Mouse (Mus musculus) midbrain, embryonic 13.5 days (tissue): Measurements from ENCODE around the gene 4930556J24Rik. TPM values are rescaled to one million over a fixed set of nuclear protein-coding genes. Genes with fewer than 3 reads are reported as not detected.

Source experiments
- ATAC-seq: fragments of 200-750 bp; cut with Nextera tagmentation; 2 replicates; pipeline ENCODE4 v1.8.0; 2017; ENCODE audit warnings: mild to moderate bottlenecking, moderate TSS enrichment, moderate library complexity
- H3K27ac ChIP-seq: fragments of 300-500 bp; sonication (generic); 2 replicates; pipeline ENCODE4 v1.5.1; 2015; ENCODE audit warnings: inconsistent platforms, mild to moderate bottlenecking, moderate library complexity
- H3K27me3 ChIP-seq: fragments of 300-500 bp; sonication (generic); 2 replicates; pipeline ENCODE4 v1.6.1; 2015; ENCODE audit warnings: mild to moderate bottlenecking, inconsistent platforms
- H3K36me3 ChIP-seq: fragments of 300-500 bp; sonication (generic); 2 replicates; pipeline ENCODE4 v1.6.1; 2015; ENCODE audit warnings: mild to moderate bottlenecking, inconsistent platforms
- H3K4me1 ChIP-seq: fragments of 300-500 bp; sonication (generic); replicated peaks from 2 replicates; pipeline ENCODE4 v1.6.1; 2015; ENCODE audit warnings: inconsistent platforms
- H3K4me2 ChIP-seq: fragments of 300-500 bp; sonication (generic); replicated peaks from 2 replicates; pipeline ENCODE4 v1.6.1; 2015; ENCODE audit warnings: moderate library complexity, mild to moderate bottlenecking, inconsistent platforms
- H3K4me3 ChIP-seq: fragments of 300-500 bp; sonication (generic); replicated peaks from 2 replicates; pipeline ENCODE4 v1.5.1; 2015; ENCODE audit warnings: mild to moderate bottlenecking, inconsistent platforms
- H3K9ac ChIP-seq: fragments of 300-500 bp; sonication (generic); replicated peaks from 2 replicates; pipeline ENCODE4 v1.6.1; 2015; ENCODE audit warnings: mild to moderate bottlenecking, inconsistent platforms
- H3K9me3 ChIP-seq: fragments of 300-500 bp; sonication (generic); 2 replicates; pipeline ENCODE4 v1.6.1; 2016; ENCODE audit warnings: mild to moderate bottlenecking, inconsistent platforms
- WGBS: fragments of 180-500 bp; shearing (Covaris S2); methylation state at CpG from one replicate; pipeline ENCODE4 v1.1.7; 2015; 5-methylcytosine and 5-hydroxymethylcytosine counted together
- polyA plus RNA-seq: library from polyadenylated mRNA; unstranded; fragments of >200 nt; fragmentation: Nextera tagmentation; extraction: Ambion mirVana; gene quantifications from 2 replicates; pipeline ENCODE4 v1.2.1, GENCODE M21; 2015

4930556J24Rik gene
- polyA plus RNA-seq, 1 experiment from 2014 or later: 0.13 TPM

DNA sequence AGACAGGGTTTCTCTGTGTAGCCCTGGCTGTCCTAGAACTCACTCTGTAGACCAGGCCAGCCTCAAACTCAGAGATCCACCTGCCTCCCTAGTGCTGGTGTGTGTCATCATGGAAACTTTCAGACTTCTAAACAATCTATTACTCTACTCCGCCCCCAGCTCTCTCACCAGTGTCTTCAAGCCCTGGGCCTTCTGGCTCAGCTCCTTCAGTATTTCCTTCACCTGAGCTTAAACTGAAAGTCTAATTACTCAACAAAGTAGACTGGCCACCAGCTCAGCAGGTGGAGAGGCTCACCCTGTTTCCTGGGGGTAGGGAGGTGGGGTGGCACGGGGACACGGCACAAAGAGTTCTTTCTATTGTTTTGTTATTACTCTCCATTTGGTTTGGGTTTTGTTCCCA is 74.1 kb downstream of the 4930556J24Rik start:
- H3K36me3 ChIP-seq: peaks cover 48% of the 10 kb centered on the region
- H3K27ac ChIP-seq: no peak overlapping the region
- no peak overlapping the region for H3K4me2 ChIP-seq
- H3K9ac ChIP-seq: no peak overlapping the region
- ATAC-seq: no peak
- H3K27me3 ChIP-seq: no peaks in the 10 kb centered on the region
- 92% methylated on average over 3 of the region's 3 CpGs for WGBS
- no peak overlapping the region for H3K4me3 ChIP-seq
- no peaks in the 10 kb centered on the region for H3K9me3 ChIP-seq
- peaks cover 28% of the 10 kb centered on the region for H3K4me1 ChIP-seq

GRCm38 (mm10) chr11:3900296-3900695 is 76.3 kb downstream of the 4930556J24Rik start:
- Histone ChIP-seq H3K27me3 (no peaks in the 10 kb centered on the region), H3K36me3 (peaks cover 44% of the 10 kb centered on the region), H3K9me3 (no peaks in the 10 kb centered on the region), H3K4me2 (no peak overlapping the region), H3K9ac (no peak overlapping the region), H3K4me1 (peaks cover 36% of the 10 kb centered on the region), H3K4me3 (no peak overlapping the region), H3K27ac (no peak overlapping the region)
- WGBS: 92% methylated on average over 6 of the region's 6 CpGs
- ATAC-seq: no peak

- H3K36me3 ChIP-seq: peaks cover 32% of the 10 kb centered on the region
- no peak overlapping the region for H3K4me3 ChIP-seq
- no peaks in the 10 kb centered on the region for H3K27me3 ChIP-seq
- no peak overlapping the region for H3K4me2 ChIP-seq
- H3K27ac ChIP-seq: no peak overlapping the region
- 85% methylated on average over 1 of the region's 1 CpGs for WGBS
- ATAC-seq: no peak
- H3K9me3 ChIP-seq: no peaks in the 10 kb centered on the region
- H3K4me1 ChIP-seq: peaks cover 38% of the 10 kb centered on the region
- H3K9ac ChIP-seq: no peak overlapping the region
Measured at GRCm38 (mm10) chr11:3895933-3896332, 80.6 kb downstream of the 4930556J24Rik start.

DNA sequence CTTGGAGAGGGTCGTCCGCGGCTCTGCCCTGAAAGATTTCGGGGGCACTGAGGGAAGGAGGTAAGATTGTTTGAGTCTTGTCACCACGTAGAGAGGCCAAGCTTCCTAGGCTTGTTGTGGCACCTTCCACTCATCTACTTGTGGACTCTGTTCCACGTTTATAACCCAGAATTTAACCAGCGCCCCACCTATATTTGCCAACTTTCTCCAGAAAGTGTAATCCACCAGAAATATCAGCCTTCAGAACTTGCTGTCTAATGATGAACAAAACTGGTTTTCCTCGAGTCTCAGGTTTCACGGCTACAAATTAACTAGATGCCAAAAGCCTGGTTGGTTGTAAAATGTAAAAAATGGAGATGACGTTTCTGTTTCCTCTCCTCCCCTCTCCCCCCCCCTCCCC is 81.1 kb downstream of the 4930556J24Rik start:
- ATAC-seq: no peak
- H3K4me3 ChIP-seq: peak overlapping the region; percentile 56
- no peaks in the 10 kb centered on the region for H3K9me3 ChIP-seq
- no peaks in the 10 kb centered on the region for H3K27me3 ChIP-seq
- H3K4me1 ChIP-seq: peaks cover 36% of the 10 kb centered on the region
- WGBS: 7% methylated on average over 10 of the region's 10 CpGs
- H3K4me2 ChIP-seq: peak overlapping the region; percentile 69
- peaks cover 32% of the 10 kb centered on the region for H3K36me3 ChIP-seq
- peak overlapping the region; percentile 76 for H3K9ac ChIP-seq
- peak overlapping the region; percentile 86 for H3K27ac ChIP-seq

DNA sequence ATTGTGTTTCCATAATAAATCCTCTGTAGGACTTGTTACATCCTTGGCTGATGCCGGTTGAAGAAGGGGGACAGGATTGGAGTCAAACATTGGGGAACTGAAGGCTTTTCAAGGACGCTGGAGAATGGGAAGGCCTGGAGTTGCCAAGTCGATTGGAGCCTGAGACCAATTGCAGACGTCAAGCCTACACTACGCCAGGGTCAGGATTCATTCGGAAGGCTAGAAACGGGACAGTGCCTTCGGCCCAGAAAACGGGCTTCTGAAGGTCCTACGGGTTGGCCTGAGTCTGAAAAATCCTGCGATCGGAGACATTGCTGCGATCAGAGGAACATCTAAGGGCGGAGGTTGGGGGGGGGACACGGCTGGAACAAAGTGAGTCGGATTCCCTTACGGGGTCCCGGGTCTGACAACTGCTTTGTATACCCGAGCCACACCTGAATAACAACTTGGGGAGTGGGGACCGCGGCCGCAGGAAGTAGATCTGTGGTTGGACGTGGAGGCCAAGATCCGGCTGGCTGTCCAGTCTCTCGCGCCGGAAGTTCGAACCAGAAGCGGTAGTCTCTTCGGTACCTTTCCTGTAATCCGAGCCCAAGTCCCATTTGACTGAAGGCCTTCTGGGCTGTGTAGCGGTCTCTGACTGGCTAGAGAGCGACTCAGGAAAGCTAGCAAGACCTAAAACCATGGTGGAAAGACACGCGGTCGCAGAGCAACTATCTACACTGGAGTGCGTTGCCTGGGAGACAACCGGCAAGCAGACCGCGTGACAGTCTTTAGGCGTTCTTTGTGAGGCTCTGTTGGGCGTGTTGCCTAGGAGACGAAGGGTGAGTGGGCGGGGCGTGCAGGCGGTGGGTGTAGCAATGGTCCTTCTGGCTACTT is 81.9 kb downstream of the 4930556J24Rik start, which contains the start of the genes 4921536K21Rik and Dusp18:
Gene 4921536K21Rik (minus strand): TSS at position 693 of the 876 bp plus-strand sequence.
Gene Dusp18 (plus strand): TSS at position 835 of the 876 bp plus-strand sequence.
- peaks cover 29% of the 10 kb centered on the region for H3K36me3 ChIP-seq
- H3K9ac ChIP-seq: peak within 1 kb of the TSS; percentile 76
- H3K9me3 ChIP-seq: no peaks in the 10 kb centered on the region
- H3K27me3 ChIP-seq: no peaks in the 10 kb centered on the region
- peak within 1 kb of the TSS; percentile 56 for H3K4me3 ChIP-seq
- peak within 1 kb of the TSS; percentile 86 for H3K27ac ChIP-seq
- H3K4me1 ChIP-seq: peaks cover 28% of the 10 kb centered on the region
- 2% methylated on average over 46 of the region's 46 CpGs for WGBS
- H3K4me2 ChIP-seq: peak within 1 kb of the TSS; percentile 69
- peak; percentile 99 for ATAC-seq

GRCm38 (mm10) chr11:3893970-3894369 is 82.6 kb downstream of the 4930556J24Rik start:
- peak overlapping the region; percentile 56; the same call in 1 of the 2 replicates for H3K4me3 ChIP-seq

More at GRCm38 (mm10) chr11:3893970-3894369, 82.6 kb downstream of the 4930556J24Rik start:
- no peak overlapping the region for H3K9ac ChIP-seq
- H3K9me3 ChIP-seq: no peaks in the 10 kb centered on the region
- peaks cover 25% of the 10 kb centered on the region for H3K36me3 ChIP-seq
- WGBS: 83% methylated on average over 6 of the region's 6 CpGs
- peak overlapping the region; percentile 69 for H3K4me2 ChIP-seq
- no peaks in the 10 kb centered on the region for H3K27me3 ChIP-seq
- H3K4me1 ChIP-seq: peaks cover 26% of the 10 kb centered on the region
- H3K27ac ChIP-seq: no peak overlapping the region
- ATAC-seq: no peak

Other genes starting within 250 kb of the 4930556J24Rik start
- 12.7 and 14.9 TPM in 2 replicates for gene Osbp2, start 112.9 kb downstream of the 4930556J24Rik start, polyA plus RNA-seq
- 0.54 and 0.67 TPM in 2 replicates for gene 4921536K21Rik, start 81.7 kb downstream of the 4930556J24Rik start, polyA plus RNA-seq
- gene Dusp18, start 81.5 kb downstream of the 4930556J24Rik start, polyA plus RNA-seq: 39.2 and 39.8 TPM in 2 replicates
- 10.3 TPM in 2 replicates for gene Slc35e4, start 62.1 kb downstream of the 4930556J24Rik start, polyA plus RNA-seq
- gene Tcn2, start 44.6 kb downstream of the 4930556J24Rik start, polyA plus RNA-seq: 16.6 and 20.3 TPM in 2 replicates
- 67.5 and 70.2 TPM in 2 replicates for gene Pes1, start 12.8 kb downstream of the 4930556J24Rik start, polyA plus RNA-seq
- 1.4 and 1.5 TPM in 2 replicates for gene Gal3st1, start 6.9 kb upstream of the 4930556J24Rik start, polyA plus RNA-seq
- not detected in 2 replicates for gene Sec14l4, start 54.7 kb upstream of the 4930556J24Rik start, polyA plus RNA-seq
- 0.26 TPM in 1 of 2 replicates, not detected in the other for gene Sec14l3, start 88.1 kb upstream of the 4930556J24Rik start, polyA plus RNA-seq
- gene Mtfp1, start 118.7 kb upstream of the 4930556J24Rik start, polyA plus RNA-seq: 4.9 and 6.6 TPM in 2 replicates
- gene Sec14l2, start 146.6 kb upstream of the 4930556J24Rik start, polyA plus RNA-seq: 2.3 and 3.2 TPM in 2 replicates
- 43.9 and 45.9 TPM in 2 replicates for gene Rnf215, start 158.4 kb upstream of the 4930556J24Rik start, polyA plus RNA-seq
- gene Ccdc157, start 183.5 kb upstream of the 4930556J24Rik start, polyA plus RNA-seq: 6.8 and 8.1 TPM in 2 replicates
- gene Sf3a1, start 183.6 kb upstream of the 4930556J24Rik start, polyA plus RNA-seq: 65.8 and 66.7 TPM in 2 replicates
- gene Tbc1d10a, start 210.0 kb upstream of the 4930556J24Rik start, polyA plus RNA-seq: 24.2 and 24.6 TPM in 2 replicates
- gene Castor1, start 241.4 kb upstream of the 4930556J24Rik start, polyA plus RNA-seq: 1.5 and 1.6 TPM in 2 replicates